ENCODE assay signal across 8 mouse cellular contexts in genomic region chr8:90907516-90907847, GRCm38 (mm10).
DNase-seq lines count a peak whose midpoint lies in the region; ATAC-seq and TF ChIP-seq lines count a peak whose summit lies in the region.

No protein-coding gene starts in this region.

- H3K36me3 ChIP-seq in hindbrain, embryonic 14.5 days (replicated peaks; ENCODE audit: control insufficient read depth, insufficient read depth), result no peaks in the 10 kb centered on the region
- H3K36me3 ChIP-seq in midbrain, embryonic 12.5 days, result no peaks in the 10 kb centered on the region

- H3K27ac ChIP-seq in bone marrow, adult 2 months (ENCODE audit: control insufficient read depth, insufficient read depth, low read depth, low read length, poor library complexity), result peak overlapping the region; percentile 96
- peak overlapping the region; percentile 79 for H3K27ac ChIP-seq in hindbrain, embryonic 14.5 days
- H3K27ac ChIP-seq in midbrain, embryonic 12.5 days (replicated peaks), result peak overlapping the region; percentile 90

- H3K27me3 ChIP-seq in hindbrain, embryonic 14.5 days (ENCODE audit: control insufficient read depth, insufficient read depth, low read length), result no peaks in the 10 kb centered on the region
- no peaks in the 10 kb centered on the region; the same call in 1 of the 2 replicates for H3K27me3 ChIP-seq in midbrain, embryonic 12.5 days

- peak overlapping the region; percentile 96 for H3K4me2 ChIP-seq in hindbrain, embryonic 14.5 days (replicated peaks)
- peak overlapping the region; percentile 96 for H3K4me2 ChIP-seq in midbrain, embryonic 12.5 days (replicated peaks)

- H3K4me1 ChIP-seq in bone marrow, adult 2 months (ENCODE audit: control insufficient read depth, insufficient read depth, low read length), result no peaks in the 10 kb centered on the region; the same call in 1 of the 2 replicates
- 0 out of 2 replicates have a peak, but pooled peaks cover 11% of the 10 kb centered on the region for H3K4me1 ChIP-seq in hindbrain, embryonic 14.5 days (replicated peaks; ENCODE audit: control insufficient read depth, insufficient read depth, low read length)
- peaks cover 11% of the 10 kb centered on the region for H3K4me1 ChIP-seq in midbrain, embryonic 12.5 days

- TF ChIP-seq CTCF in bone marrow, adult 2 months (IDR thresholded peaks at IDR 0.05; ENCODE audit: control insufficient read depth, insufficient read depth, low read length), result no peak

- no peak for ATAC-seq in hindbrain, embryonic 14.5 days (ENCODE audit: low FRiP score)
- ATAC-seq in midbrain, embryonic 12.5 days (ENCODE audit: low FRiP score, low read depth), result no peak

- H3K9me3 ChIP-seq in hindbrain, embryonic 14.5 days (ENCODE audit: control insufficient read depth, low read length), result no peaks in the 10 kb centered on the region
- H3K9me3 ChIP-seq in midbrain, embryonic 12.5 days, result no peaks in the 10 kb centered on the region

- H3K4me3 ChIP-seq in bone marrow, adult 2 months (replicated peaks; ENCODE audit: control insufficient read depth, low read depth, low read length), result peak overlapping the region; percentile 94
- peak overlapping the region; percentile 86 for H3K4me3 ChIP-seq in hindbrain, embryonic 14.5 days (replicated peaks; ENCODE audit: low read length)
- H3K4me3 ChIP-seq in midbrain, embryonic 12.5 days, result peak overlapping the region; percentile 80

- peak; percentile 70 for DNase-seq in kidney, adult 9 months
- no peak for DNase-seq in kidney, postnatal 14 days
- DNase-seq in hindbrain, embryonic 14.5 days (ENCODE audit: low spot score), result peak; percentile 27
- DNase-seq in cerebellum, adult 9-11 months, result no peak
- DNase-seq in layer of hippocampus, postnatal 14 days (ENCODE audit: low spot score in 2 of 2), result no peak
- DNase-seq in frontal cortex, postnatal 25 days (ENCODE audit: low spot score in 2 of 2), result no peak

- 27% methylated on average over 10 of the region's 10 CpGs for WGBS in bone marrow, adult 2 months
- WGBS in hindbrain, embryonic 14.5 days, result 24% methylated on average over 10 of the region's 10 CpGs
- WGBS in midbrain, embryonic 12.5 days, result 26% methylated on average over 10 of the region's 10 CpGs

- H3K9ac ChIP-seq in hindbrain, embryonic 14.5 days, result peak overlapping the region; percentile 84
- peak overlapping the region; percentile 81 for H3K9ac ChIP-seq in midbrain, embryonic 12.5 days (replicated peaks)

- TF ChIP-seq POLR2A in bone marrow, adult 2 months (IDR thresholded peaks at IDR 0.05; ENCODE audit: borderline replicate concordance, control insufficient read depth, low read depth, low read length), result no peak

Comparison
In these comparisons a context has a peak if more than half of its experiments do, and no peak if none do; other contexts are left out.
1. DNase-seq: peak in kidney, adult 9 months (single experiment) and hindbrain, embryonic 14.5 days (single experiment); none in kidney, postnatal 14 days (single experiment), cerebellum, adult 9-11 months (single experiment), layer of hippocampus, postnatal 14 days (0 of 2) and frontal cortex, postnatal 25 days (0 of 2).
2. Peak in every context shown above with its lines, with median percentiles within 50 percentile points of each other: H3K27ac ChIP-seq and H3K4me3 ChIP-seq.